Mouse (Mus musculus) cerebellum, postnatal 25 days (tissue): Measurements from ENCODE around the gene Pdap1.

Experiments
- DNase-seq, 2 experiments: peaks; one replicate each; pipeline ENCODE4 v3.0.0; 2021; ENCODE audit warnings: mixed read lengths in 2 of 2

The Pdap1 gene

DNA sequence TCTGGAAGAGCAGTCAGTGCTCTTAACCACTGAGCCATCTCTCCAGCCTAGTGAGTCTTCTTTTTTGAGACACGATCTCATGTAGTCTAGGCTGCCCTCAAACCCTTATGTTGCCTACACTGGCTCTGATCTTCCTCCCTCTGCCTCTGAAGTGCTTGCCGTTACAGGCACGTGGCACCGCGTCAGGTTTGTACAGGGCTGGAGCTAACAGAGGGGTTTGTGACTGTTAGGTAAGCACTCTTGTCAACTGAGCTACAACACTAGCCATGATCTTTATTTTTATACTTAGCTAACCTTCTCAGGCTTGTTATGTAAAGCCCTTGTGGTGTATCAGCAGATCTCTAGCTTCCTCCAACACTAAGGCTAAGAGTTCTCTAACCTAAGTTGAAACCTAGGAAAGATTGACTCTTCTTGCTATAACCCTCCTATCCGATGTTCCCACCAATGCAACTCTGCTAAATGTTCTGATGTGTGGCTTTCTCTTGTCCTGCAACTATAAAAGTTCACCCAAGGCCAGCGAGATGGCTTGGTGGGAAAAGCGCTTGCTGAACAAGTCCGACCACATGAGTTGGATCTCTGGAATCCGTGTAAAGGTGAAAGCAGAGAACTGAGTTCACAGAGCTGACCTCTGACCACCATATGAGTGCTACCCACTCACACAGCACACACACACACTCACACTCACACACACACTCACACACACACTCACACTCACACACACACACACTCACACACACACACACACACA, 58.0 kb downstream of the Pdap1 start:
- no peak for DNase-seq
